Mouse (Mus musculus): ENCODE results near the gene Sval2. TPM values are rescaled to one million over a fixed set of nuclear protein-coding genes. Genes with fewer than 3 reads are reported as not detected.

Gene Sval2
- polyA plus RNA-seq (2014; fragmentation: Illumina TruSeq; extraction: RNeasy Lipid Tissue Mini Kit (QIAGEN cat#74804); ENCODE audit: low read depth, low replicate concordance): not detected

DNA sequence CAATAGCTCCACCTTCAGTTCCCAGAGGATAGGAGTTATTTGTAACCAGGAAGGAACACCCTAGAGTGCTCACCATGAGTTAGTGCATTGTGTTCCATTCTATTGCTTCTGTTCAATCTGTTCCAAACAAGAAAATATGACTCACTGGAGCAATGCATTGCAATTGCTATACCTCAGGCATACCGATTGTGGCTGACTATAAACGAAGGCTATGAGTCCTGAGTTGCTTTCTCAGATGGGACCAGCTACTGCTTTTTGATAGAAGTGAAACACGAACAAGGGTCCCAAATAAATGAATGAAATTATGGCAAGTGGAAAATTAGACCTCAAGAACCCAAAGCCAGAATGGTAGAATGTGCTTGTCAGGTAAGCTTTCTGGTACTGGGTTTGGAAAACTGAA, at the start of gene Sval2:
TSS of gene Sval2 (plus strand) at position 301 of the 400 bp plus-strand sequence.

DNA sequence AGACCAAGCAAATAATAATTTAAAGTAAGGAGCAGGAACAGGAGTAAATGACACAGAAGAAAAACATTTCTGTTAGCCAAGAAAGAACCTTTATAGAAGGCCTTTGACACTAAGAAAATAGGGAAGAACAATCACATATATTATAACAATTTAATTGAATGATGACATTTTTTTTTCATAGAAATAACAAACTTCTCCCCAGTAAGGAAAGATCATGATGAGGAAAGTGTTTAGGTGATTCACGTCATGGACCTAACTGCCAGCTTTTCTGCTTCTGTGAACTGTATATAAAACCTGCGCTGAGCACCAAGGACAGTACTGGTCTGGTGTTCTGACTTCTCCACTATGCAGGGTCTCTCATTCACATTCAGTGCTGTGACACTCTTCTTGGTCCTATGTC, 5.6 kb upstream of the Sval2 start, which contains the start of gene Pip:
TSS of gene Pip (plus strand) at position 301 of the 400 bp plus-strand sequence.

Other genes starting within 250 kb of the Sval2 start
- gene Ephb6, start 247.5 kb upstream of the Sval2 start, polyA plus RNA-seq (2014; fragmentation: Illumina TruSeq; extraction: RNeasy Lipid Tissue Mini Kit (QIAGEN cat#74804); ENCODE audit: low read depth, low replicate concordance): 1.6 TPM
- gene Trpv6, start 216.6 kb upstream of the Sval2 start, polyA plus RNA-seq (2014; fragmentation: Illumina TruSeq; extraction: RNeasy Lipid Tissue Mini Kit (QIAGEN cat#74804); ENCODE audit: low read depth, low replicate concordance): not detected
- not detected for gene Trpv5, start 172.2 kb upstream of the Sval2 start, polyA plus RNA-seq (2014; fragmentation: Illumina TruSeq; extraction: RNeasy Lipid Tissue Mini Kit (QIAGEN cat#74804); ENCODE audit: low read depth, low replicate concordance)
- not detected for gene Llcfc1, start 168.6 kb upstream of the Sval2 start, polyA plus RNA-seq (2014; fragmentation: Illumina TruSeq; extraction: RNeasy Lipid Tissue Mini Kit (QIAGEN cat#74804); ENCODE audit: low read depth, low replicate concordance)
- gene Kel, start 148.7 kb upstream of the Sval2 start, polyA plus RNA-seq (2014; fragmentation: Illumina TruSeq; extraction: RNeasy Lipid Tissue Mini Kit (QIAGEN cat#74804); ENCODE audit: low read depth, low replicate concordance): not detected
- gene Olfr459, start 77.8 kb upstream of the Sval2 start, polyA plus RNA-seq (2014; fragmentation: Illumina TruSeq; extraction: RNeasy Lipid Tissue Mini Kit (QIAGEN cat#74804); ENCODE audit: low read depth, low replicate concordance): not detected
- gene Pip, start 5.5 kb upstream of the Sval2 start, polyA plus RNA-seq (2014; fragmentation: Illumina TruSeq; extraction: RNeasy Lipid Tissue Mini Kit (QIAGEN cat#74804); ENCODE audit: low read depth, low replicate concordance): not detected
- gene Sval1, start 98.6 kb downstream of the Sval2 start, polyA plus RNA-seq (2014; fragmentation: Illumina TruSeq; extraction: RNeasy Lipid Tissue Mini Kit (QIAGEN cat#74804); ENCODE audit: low read depth, low replicate concordance): not detected
- gene Sval3, start 115.2 kb downstream of the Sval2 start, polyA plus RNA-seq (2014; fragmentation: Illumina TruSeq; extraction: RNeasy Lipid Tissue Mini Kit (QIAGEN cat#74804); ENCODE audit: low read depth, low replicate concordance): not detected
- not detected for gene Sva, start 185.4 kb downstream of the Sval2 start, polyA plus RNA-seq (2014; fragmentation: Illumina TruSeq; extraction: RNeasy Lipid Tissue Mini Kit (QIAGEN cat#74804); ENCODE audit: low read depth, low replicate concordance)

Measured in heart, adult 10 weeks (tissue).